Mouse (Mus musculus) stomach, embryonic 16.5 days (tissue): ENCODE results near the gene Cachd1. TPM values are rescaled to one million over a fixed set of nuclear protein-coding genes. Genes with fewer than 3 reads are reported as not detected.
A peak's percentile ranks its signal among the peaks of the same experiment; 100 is the strongest.

Experiments
- ATAC-seq: fragments of 200-750 bp; cut with Nextera tagmentation; 2 replicates; pipeline ENCODE4 v1.8.0; 2017; ENCODE audit warnings: moderate number of reproducible peaks, moderate TSS enrichment; ENCODE audit not compliant: insufficient read depth, low FRiP score
- H3K27ac ChIP-seq: fragments of 300-500 bp; sonication (generic); 2 replicates; pipeline ENCODE4 v1.5.1; 2014; ENCODE audit warnings: low read length
- H3K27me3 ChIP-seq: fragments of 300-500 bp; sonication (generic); 2 replicates; pipeline ENCODE4 v1.6.1; 2014; ENCODE audit warnings: low read length, control low read depth, mixed read lengths; ENCODE audit not compliant: control insufficient read depth, insufficient read depth
- H3K36me3 ChIP-seq: fragments of 300-500 bp; sonication (generic); 2 replicates; pipeline ENCODE4 v1.6.1; 2014; ENCODE audit warnings: low read length; ENCODE audit not compliant: control insufficient read depth, insufficient read depth
- H3K4me1 ChIP-seq: fragments of 300-500 bp; sonication (generic); 2 replicates; pipeline ENCODE4 v1.6.1; 2014; ENCODE audit warnings: low read length, control low read depth, mixed read lengths; ENCODE audit not compliant: control insufficient read depth, insufficient read depth
- H3K4me2 ChIP-seq: fragments of 300-500 bp; sonication (generic); 2 replicates; pipeline ENCODE4 v1.6.1; 2014; ENCODE audit warnings: low read depth, low read length, mixed read lengths
- H3K4me3 ChIP-seq: fragments of 300-500 bp; sonication (generic); replicated peaks from 2 replicates; pipeline ENCODE4 v1.5.1; 2014; ENCODE audit warnings: mild to moderate bottlenecking, low read length
- H3K9ac ChIP-seq: fragments of 300-500 bp; sonication (generic); 2 replicates; pipeline ENCODE4 v1.6.1; 2014; ENCODE audit warnings: low read length
- H3K9me3 ChIP-seq: fragments of 300-500 bp; sonication (generic); replicated peaks from 2 replicates; pipeline ENCODE4 v1.6.1; 2016; ENCODE audit warnings: low read length, control low read depth; ENCODE audit not compliant: control insufficient read depth
- WGBS: fragments of 180-500 bp; shearing (Covaris S2); extraction: QIAGEN DNeasy Blood & Tissue Kit; methylation state at CpG from one replicate; pipeline ENCODE4 v1.1.7; 2014; 5-methylcytosine and 5-hydroxymethylcytosine counted together
- polyA plus RNA-seq: library from polyadenylated mRNA; unstranded; fragments of >200 nt; fragmentation: Nextera tagmentation; extraction: Ambion mirVana; gene quantifications from 2 replicates; pipeline ENCODE4 v1.2.1, GENCODE M21; 2015

Cachd1 gene
- polyA plus RNA-seq, 1 experiment from 2014 or later: 7.2 TPM

- Histone ChIP-seq H3K36me3 (no peaks in the 10 kb centered on the region), H3K4me2 (no peak overlapping the region), H3K9ac (no peak overlapping the region), H3K4me3 (no peak overlapping the region), H3K27me3 (no peaks in the 10 kb centered on the region), H3K4me1 (peaks cover 8% of the 10 kb centered on the region; the same call in 1 of the 2 replicates), H3K9me3 (no peaks in the 10 kb centered on the region), H3K27ac (no peak overlapping the region)
- 85% methylated on average over 5 of the region's 5 CpGs for WGBS
- ATAC-seq: no peak
Measured at GRCm38 (mm10) chr4:100843119-100843518, 66.6 kb downstream of the Cachd1 start.

- no peak for ATAC-seq
- Histone ChIP-seq H3K36me3 (no peaks in the 10 kb centered on the region), H3K27ac (no peak overlapping the region), H3K4me3 (no peak overlapping the region), H3K9ac (no peak overlapping the region), H3K4me2 (no peak overlapping the region), H3K9me3 (no peaks in the 10 kb centered on the region), H3K4me1 (0 out of 2 replicates have a peak, but pooled peaks cover 3% of the 10 kb centered on the region), H3K27me3 (no peaks in the 10 kb centered on the region)
- 76% methylated on average over 7 of the region's 7 CpGs for WGBS
Measured at GRCm38 (mm10) chr4:100850846-100851495, 74.5 kb downstream of the Cachd1 start.

GRCm38 (mm10) chr4:100852448-100852847 lies 76.0 kb downstream of the Cachd1 start:
- no peaks in the 10 kb centered on the region for H3K27me3 ChIP-seq
- no peak overlapping the region for H3K4me3 ChIP-seq
- no peaks in the 10 kb centered on the region for H3K36me3 ChIP-seq
- no peak overlapping the region for H3K4me2 ChIP-seq
- no peak for ATAC-seq
- peaks cover 18% of the 10 kb centered on the region for H3K4me1 ChIP-seq
- H3K9me3 ChIP-seq: no peaks in the 10 kb centered on the region
- no peak overlapping the region for H3K27ac ChIP-seq
- 53% methylated on average over 3 of the region's 3 CpGs for WGBS
- no peak overlapping the region for H3K9ac ChIP-seq

GRCm38 (mm10) chr4:100853426-100853825 lies 77.0 kb downstream of the Cachd1 start:
- Histone ChIP-seq H3K4me2 (no peak overlapping the region), H3K9me3 (no peaks in the 10 kb centered on the region), H3K27me3 (no peaks in the 10 kb centered on the region), H3K36me3 (no peaks in the 10 kb centered on the region), H3K27ac (no peak overlapping the region), H3K9ac (no peak overlapping the region), H3K4me3 (no peak overlapping the region), H3K4me1 (peaks cover 21% of the 10 kb centered on the region)
- ATAC-seq: no peak
- WGBS: 76% methylated on average over 1 of the region's 1 CpGs

- Histone ChIP-seq H3K27ac (no peak overlapping the region), H3K4me3 (no peak overlapping the region), H3K4me1 (peaks cover 25% of the 10 kb centered on the region), H3K9ac (no peak overlapping the region), H3K9me3 (no peaks in the 10 kb centered on the region), H3K27me3 (no peaks in the 10 kb centered on the region), H3K4me2 (no peak overlapping the region), H3K36me3 (no peaks in the 10 kb centered on the region)
- 77% methylated on average over 4 of the region's 4 CpGs for WGBS
- no peak for ATAC-seq
Measured at GRCm38 (mm10) chr4:100855373-100855772, 78.9 kb downstream of the Cachd1 start.

GRCm38 (mm10) chr4:100857411-100857869 lies 81.0 kb downstream of the Cachd1 start:
- Histone ChIP-seq H3K4me2 (no peak overlapping the region), H3K27me3 (no peaks in the 10 kb centered on the region), H3K4me3 (no peak overlapping the region), H3K9me3 (no peaks in the 10 kb centered on the region), H3K27ac (no peak overlapping the region; the same call in 1 of the 2 replicates), H3K4me1 (peaks cover 29% of the 10 kb centered on the region), H3K9ac (no peak overlapping the region), H3K36me3 (no peaks in the 10 kb centered on the region)
- 41% methylated on average over 3 of the region's 3 CpGs for WGBS
- no peak for ATAC-seq

GRCm38 (mm10) chr4:100863861-100864428 lies 87.5 kb downstream of the Cachd1 start:
- no peaks in the 10 kb centered on the region for H3K9me3 ChIP-seq
- no peaks in the 10 kb centered on the region for H3K36me3 ChIP-seq
- 28% methylated on average over 15 of the region's 15 CpGs for WGBS
- peak overlapping the region; percentile 84 for H3K27ac ChIP-seq
- H3K4me2 ChIP-seq: peak overlapping the region; percentile 33
- peak; percentile 82 for ATAC-seq
- no peak overlapping the region for H3K9ac ChIP-seq
- H3K4me1 ChIP-seq: peaks cover 36% of the 10 kb centered on the region
- H3K4me3 ChIP-seq: no peak overlapping the region
- H3K27me3 ChIP-seq: no peaks in the 10 kb centered on the region

- no peak for ATAC-seq
- 0 out of 2 replicates have a peak overlapping the region, but pooled peaks have one; percentile 18 for H3K4me2 ChIP-seq
Measured at GRCm38 (mm10) chr4:100865423-100865822, 88.9 kb downstream of the Cachd1 start.

GRCm38 (mm10) chr4:100865962-100866703 lies 89.7 kb downstream of the Cachd1 start:
- Histone ChIP-seq H3K4me2 (0 out of 2 replicates have a peak overlapping the region, but pooled peaks have one; percentile 10), H3K36me3 (no peaks in the 10 kb centered on the region), H3K27ac (peak overlapping the region; percentile 79), H3K4me1 (peaks cover 30% of the 10 kb centered on the region), H3K4me3 (no peak overlapping the region), H3K9me3 (no peaks in the 10 kb centered on the region), H3K9ac (0 out of 2 replicates have a peak overlapping the region, but pooled peaks have one; percentile 23), H3K27me3 (no peaks in the 10 kb centered on the region)
- 0 out of 2 replicates have a peak, but pooled peaks have one; percentile 31 for ATAC-seq
- 37% methylated on average over 12 of the region's 12 CpGs for WGBS

More at GRCm38 (mm10) chr4:100865423-100865822, 88.9 kb downstream of the Cachd1 start:
- no peaks in the 10 kb centered on the region for H3K36me3 ChIP-seq
- H3K9me3 ChIP-seq: no peaks in the 10 kb centered on the region
- H3K27me3 ChIP-seq: no peaks in the 10 kb centered on the region
- WGBS: 34% methylated on average over 13 of the region's 13 CpGs
- no peak overlapping the region for H3K9ac ChIP-seq
- H3K4me1 ChIP-seq: peaks cover 34% of the 10 kb centered on the region
- H3K4me3 ChIP-seq: no peak overlapping the region
- H3K27ac ChIP-seq: peak overlapping the region; percentile 79
